Mouse (Mus musculus): Measurements from ENCODE around the gene Zc3h14. TPM values are rescaled to one million over a fixed set of nuclear protein-coding genes. Genes with fewer than 3 reads are reported as not detected.

Zc3h14 gene
- polyA plus RNA-seq, 1 experiment from 2014 or later = 109 TPM

Other genes with a start within 250 kb of the Zc3h14 start
- 0.26 TPM in 1 of 2 replicates, not detected in the other for gene Kcnk10, start 168.7 kb upstream of the Zc3h14 start, polyA plus RNA-seq (2014; fragmentation: Nextera tagmentation; extraction: Ambion mirVana)
- 9.1 and 9.7 TPM in 2 replicates for gene Spata7, start 118.8 kb upstream of the Zc3h14 start, polyA plus RNA-seq (2014; fragmentation: Nextera tagmentation; extraction: Ambion mirVana)
- 4.4 and 5.7 TPM in 2 replicates for gene Ptpn21, start 9.6 kb upstream of the Zc3h14 start, polyA plus RNA-seq (2014; fragmentation: Nextera tagmentation; extraction: Ambion mirVana)
- gene Eml5, start 154.5 kb downstream of the Zc3h14 start, polyA plus RNA-seq (2014; fragmentation: Nextera tagmentation; extraction: Ambion mirVana) = 1.7 and 2.7 TPM in 2 replicates
- gene Ttc8, start 173.6 kb downstream of the Zc3h14 start, polyA plus RNA-seq (2014; fragmentation: Nextera tagmentation; extraction: Ambion mirVana) = 10.8 and 12.7 TPM in 2 replicates